Mouse (Mus musculus) frontal cortex, adult (tissue): ENCODE results near the gene Rasgrp2.

Experiments used
- ATAC-seq: cut with Nextera tagmentation; 2 replicates; pipeline ENCODE4 v1.9.2; 2017; ENCODE audit warnings: mild to moderate bottlenecking, moderate library complexity, mixed read lengths; ENCODE audit not compliant: low TSS enrichment

Gene Rasgrp2

DNA sequence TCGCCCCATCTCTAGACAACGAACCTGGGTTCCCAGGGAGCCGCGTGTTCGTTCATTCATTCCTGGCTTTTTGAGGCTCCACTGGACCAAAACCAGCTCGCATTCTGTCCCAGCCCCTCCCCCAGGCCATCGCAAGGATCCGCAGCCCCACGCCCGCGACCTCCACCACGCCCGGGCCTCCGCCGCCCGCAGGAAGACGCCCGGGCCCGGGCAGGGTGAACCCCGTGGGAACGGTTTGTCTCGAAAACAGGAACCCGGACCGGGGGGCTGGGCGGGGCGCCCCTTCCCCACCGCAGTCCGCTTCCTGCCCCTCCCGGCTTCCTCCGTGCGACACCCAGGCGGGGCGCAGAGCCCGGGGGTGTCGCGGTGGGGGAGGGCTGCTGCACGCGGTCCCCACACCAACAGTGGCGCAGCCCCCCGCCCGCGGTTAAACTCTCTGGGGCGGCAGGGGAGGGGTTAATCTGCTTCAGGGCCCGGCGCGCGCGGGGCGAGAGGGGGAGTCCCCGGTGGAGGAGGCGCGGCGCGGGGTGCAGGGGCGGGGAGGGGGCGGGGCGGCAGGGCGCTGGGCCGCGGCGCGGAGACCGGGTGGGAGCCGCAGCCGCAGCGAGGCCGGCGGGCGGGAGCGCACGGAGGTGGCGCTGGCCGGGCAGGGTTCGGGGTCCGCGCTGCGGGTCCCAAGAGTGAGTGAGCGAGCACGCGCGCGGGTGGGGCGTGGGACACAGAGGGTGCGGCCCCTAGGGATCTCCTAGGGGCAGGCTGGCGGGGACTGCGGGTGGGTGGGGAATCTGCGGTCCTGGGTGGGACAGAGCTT is at the start of gene Rasgrp2:
Gene Rasgrp2, plus strand, starts transcription at position 56 of the 811 bp plus-strand sequence.
- no peak for ATAC-seq

DNA sequence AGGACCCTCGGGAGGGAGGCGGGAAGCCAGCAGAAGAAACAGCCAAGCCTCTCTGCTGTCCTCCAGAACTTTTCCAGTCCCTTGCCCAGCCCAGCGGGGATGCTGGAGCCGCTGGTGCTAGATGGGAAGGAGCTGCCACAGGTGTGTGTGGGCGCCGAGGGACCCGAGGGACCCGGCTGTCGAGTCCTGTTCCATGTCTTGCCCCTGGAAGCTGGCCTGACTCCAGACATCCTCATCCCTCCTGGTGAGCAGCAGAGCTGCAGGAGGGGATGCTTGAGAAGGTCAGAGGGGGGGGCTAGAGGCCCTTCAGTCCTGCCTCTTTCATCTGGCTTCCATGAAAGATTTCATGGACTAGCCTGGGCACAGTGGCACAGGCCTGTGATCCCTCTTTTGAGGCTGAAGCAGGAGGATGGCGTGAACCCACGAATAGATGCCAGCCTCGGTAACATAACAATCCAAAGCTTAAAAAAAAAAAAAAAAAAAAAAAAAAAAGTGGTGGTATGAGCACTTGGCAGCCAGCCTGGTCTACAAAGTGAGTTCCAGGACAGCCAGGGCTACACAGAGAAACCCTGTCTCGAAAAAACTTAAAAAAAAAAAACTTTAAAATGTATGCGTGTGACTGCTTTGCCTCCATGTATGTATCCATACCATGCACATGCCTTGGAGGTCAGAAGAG is 47.6 kb upstream of the Rasgrp2 start:
- no peak for ATAC-seq

DNA sequence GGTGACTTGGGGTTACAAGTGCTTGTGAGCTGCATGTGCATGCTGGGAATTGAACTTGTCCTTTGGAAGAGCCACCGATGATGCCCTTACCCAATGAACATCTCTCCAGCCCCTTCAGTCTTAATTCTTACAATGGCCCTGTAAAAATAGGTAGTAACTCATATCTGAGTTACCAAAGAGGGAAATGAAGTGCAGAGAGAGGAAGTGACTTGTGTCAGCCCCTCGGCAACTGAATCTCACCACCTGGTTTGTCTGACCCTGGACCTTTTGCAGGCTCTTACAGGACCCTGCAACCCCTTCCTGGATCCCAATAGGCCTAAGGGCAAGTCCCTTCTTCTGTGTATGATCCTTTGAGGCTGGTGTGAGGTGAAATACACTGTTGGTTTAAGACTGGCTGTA is 47.0 kb upstream of the Rasgrp2 start:
- no peak for ATAC-seq

DNA sequence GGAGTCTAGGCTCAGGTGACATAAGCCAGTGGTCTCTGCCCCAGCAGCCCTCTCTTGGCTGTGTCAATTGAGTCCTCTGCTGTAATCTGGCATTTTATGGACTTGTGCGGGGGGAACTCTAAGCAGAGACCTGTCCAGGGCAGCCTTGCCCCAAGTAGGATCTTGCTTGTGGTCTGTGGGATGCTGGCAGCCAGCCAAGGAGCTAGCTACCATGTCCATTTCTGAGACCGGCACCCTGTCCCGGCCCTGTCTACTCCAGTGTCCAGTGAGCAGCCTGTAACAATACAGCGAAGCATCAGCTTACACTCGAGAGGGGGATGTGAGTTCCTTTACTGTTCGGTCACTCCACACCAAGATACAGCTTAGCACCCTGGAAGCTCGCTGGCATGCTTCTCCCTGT is 45.1 kb upstream of the Rasgrp2 start:
- no peak for ATAC-seq

DNA sequence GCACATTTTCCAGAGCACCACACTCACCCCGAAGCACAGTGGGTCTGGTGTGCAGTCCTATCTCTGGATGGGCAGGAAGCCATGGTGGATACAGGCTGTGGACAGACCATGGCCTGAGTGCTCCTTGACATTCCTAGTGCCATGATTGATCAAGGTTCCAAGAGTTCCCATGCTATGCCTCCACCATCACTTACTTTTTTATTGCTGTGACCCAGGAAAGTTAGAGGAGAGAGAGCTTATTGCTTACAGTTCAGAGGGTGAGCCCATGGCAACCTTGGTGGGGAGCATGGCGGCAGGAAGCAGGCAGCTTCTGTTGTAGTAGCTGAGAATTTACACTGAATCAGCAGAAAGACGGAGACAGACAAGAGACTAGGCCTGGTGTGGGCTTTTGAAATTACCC is 37.8 kb upstream of the Rasgrp2 start:
- no peak for ATAC-seq

DNA sequence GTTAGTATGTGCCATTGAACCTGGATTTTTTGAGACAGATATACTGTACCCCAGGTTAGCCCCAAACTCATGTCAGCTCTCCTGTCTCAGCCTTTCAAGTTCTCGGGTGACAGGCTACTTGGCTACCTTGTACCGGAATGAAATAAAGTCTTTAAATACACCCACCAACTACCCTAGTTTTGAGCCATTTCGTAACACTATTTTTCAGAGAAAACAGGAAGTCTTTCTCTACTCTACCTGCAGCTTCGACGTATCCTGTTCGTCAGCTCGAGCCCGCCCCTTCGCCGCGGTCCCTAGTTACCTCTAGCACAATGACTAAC is 36.1 kb upstream of the Rasgrp2 start:
- ATAC-seq: no peak

DNA sequence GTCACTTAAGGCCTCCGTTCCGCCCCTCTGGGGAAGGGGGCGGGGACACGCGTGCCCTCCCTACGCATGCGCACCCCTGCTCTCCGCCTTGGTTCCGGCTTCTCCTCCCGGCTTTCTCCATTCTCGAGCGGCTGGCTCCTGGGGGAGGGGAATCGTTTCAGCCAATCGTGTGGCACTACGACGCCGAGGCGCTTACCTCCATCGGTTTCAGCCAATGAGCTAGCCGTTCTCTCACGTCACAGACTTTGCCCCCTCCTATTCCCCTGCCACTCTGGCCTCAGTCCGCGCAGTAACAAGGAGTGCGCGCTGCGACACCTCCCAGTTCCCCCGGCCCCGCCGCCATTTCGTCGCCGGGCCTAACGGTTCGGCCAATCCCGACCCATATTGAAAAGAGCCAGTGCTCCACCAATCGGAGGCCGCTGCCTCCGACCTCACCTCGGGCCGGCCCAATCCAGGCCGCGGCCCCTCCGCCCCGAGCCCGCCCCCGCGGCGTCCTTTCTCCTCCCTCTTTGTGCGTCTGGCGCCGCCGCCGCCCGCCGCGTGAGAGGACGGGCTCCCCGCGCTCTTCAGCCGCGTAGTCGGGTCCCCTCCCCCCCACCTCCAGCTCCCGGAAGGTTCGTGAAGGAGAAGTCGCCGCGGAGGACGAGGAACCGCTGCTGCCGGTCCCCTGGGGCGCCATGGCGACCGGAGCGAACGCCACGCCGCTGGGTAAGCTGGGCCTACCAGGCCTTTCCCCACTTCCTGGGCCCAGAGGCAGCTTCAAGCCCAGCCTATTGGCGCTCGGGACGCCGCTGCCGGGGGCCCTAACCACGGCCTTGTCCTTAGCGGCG is 35.5 kb upstream of the Rasgrp2 start, which contains the start of gene Sf1:
Gene Sf1, plus strand, starts transcription at position 280 of the 830 bp plus-strand sequence.
- ATAC-seq: peak; percentile 92

DNA sequence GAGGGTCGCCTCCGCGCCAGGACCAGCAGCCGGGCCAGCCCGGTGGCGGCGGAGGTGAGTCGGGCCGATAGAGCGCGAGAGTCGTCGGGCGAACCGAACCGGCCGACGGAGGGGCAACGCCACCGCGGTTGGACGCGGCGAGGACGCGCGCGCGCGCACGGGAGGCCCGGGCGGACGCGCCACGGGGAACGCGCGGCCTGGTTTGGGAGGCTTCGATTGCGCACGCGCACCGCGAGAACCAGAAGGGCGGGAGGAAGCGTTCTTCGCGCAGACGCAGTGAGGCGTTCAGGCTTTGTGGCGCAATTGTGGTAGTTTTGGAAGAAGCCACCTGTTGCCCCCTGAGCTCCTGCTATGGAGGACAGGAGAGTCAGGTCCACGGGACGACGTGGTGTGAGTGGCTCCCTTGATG is 34.8 kb upstream of the Rasgrp2 start:
- peak; percentile 29 for ATAC-seq

DNA sequence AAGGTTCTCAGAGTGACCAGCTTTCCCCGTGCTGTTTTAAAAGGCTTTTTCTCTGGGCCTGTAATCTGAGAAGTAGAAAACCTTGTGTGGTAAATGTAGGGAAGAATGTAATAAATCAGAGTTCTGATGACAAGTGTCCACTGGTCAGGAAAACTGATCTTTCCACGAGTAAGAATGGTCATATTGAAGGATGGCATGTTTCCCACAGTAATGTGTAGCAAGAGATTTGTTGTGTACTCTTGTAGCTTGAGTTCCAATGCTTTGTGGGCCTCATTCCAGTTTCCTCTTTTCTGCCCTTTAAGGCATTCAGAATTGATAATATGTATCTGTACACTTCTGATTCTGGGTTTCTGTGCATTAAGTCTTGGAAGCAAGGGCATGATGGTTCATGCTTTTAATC is 34.3 kb upstream of the Rasgrp2 start:
- ATAC-seq: no peak

DNA sequence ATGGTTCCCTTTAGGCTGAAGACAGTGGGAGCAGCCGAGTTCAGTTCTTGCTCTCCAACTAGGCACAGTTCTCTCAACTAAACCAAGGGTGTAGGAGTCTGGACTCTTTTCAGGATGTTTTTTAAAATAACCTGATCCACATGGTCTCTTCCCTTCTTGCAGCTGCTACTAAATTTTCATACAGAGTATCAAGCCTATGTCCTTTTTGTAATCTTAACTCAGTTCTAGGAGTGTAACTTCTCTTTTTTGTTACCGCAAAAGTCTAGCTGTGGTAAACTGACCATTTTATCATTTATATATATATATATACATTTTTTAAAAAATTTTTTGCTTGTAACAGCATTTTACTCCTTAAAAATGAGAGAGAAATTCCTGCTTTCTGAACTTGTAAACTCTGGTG is 29.0 kb upstream of the Rasgrp2 start:
- ATAC-seq: peak; percentile 57; the same call in 1 of the 2 replicates

DNA sequence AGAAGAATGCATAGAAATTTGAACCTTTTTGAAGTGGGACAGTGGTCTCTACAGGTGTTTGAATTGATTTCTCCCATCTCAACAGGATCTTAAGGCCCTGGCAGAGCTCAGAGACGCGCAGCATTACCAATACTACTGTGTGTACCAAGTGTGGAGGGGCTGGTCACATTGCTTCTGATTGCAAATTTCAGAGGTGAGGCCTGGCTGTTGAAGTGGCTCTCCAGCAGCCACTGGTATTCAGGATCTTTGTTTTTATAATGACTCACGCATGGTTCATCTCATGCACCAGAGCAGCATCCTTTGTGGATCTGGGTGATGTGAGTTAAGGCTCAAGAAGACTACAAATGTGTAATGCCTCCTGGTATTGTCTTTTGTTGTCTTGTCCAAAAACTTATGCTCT is 26.7 kb upstream of the Rasgrp2 start:
- ATAC-seq: no peak

DNA sequence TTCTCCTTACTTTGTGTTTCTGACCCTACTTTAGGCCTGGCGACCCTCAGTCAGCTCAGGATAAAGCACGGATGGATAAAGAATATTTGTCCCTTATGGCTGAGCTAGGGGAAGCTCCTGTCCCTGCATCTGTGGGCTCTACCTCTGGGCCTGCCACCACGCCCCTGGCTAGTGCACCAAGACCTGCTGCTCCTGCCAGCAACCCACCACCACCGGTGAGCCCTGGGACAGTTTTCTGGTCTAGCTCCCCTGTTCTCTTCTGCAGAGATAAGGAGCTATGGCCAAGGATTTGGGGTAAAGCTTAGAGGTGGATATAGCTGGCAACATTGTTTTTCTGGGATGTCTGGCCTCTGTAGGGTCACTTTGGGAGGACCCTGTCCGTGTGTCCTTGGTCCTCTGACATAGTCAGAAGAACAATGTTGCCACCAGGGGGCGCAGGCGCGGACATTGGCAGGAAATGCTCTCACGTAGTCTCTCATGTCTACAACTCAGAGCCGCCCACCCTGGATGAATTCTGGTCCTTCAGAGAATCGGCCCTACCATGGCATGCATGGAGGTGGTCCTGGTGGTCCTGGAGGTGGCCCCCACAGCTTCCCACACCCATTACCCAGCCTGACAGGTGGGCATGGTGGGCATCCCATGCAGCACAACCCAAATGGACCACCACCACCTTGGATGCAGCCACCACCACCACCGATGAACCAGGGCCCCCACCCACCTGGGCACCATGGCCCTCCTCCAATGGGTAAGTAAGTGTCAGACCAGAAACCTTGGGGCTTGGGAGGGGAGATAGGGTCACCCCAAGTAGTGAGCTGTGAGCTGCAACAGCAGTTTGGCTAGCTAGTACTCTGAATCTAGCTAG is 25.4 kb upstream of the Rasgrp2 start:
- no peak for ATAC-seq

DNA sequence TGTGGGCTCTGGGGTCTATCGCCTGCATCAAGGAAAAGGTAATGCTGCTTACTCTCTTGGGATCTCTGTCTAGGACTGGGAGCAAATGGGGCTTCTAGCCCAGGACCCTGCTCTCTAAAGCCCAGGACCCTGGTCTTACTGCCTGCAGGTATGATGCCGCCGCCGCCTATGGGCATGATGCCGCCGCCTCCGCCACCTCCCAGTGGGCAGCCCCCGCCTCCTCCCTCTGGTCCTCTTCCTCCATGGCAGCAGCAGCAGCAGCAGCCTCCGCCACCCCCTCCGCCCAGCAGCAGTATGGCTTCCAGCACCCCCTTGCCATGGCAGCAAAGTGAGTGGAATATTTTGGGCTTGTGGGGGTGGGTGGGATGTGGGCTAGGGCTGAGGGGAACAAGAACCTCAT is 24.6 kb upstream of the Rasgrp2 start:
- no peak for ATAC-seq

DNA sequence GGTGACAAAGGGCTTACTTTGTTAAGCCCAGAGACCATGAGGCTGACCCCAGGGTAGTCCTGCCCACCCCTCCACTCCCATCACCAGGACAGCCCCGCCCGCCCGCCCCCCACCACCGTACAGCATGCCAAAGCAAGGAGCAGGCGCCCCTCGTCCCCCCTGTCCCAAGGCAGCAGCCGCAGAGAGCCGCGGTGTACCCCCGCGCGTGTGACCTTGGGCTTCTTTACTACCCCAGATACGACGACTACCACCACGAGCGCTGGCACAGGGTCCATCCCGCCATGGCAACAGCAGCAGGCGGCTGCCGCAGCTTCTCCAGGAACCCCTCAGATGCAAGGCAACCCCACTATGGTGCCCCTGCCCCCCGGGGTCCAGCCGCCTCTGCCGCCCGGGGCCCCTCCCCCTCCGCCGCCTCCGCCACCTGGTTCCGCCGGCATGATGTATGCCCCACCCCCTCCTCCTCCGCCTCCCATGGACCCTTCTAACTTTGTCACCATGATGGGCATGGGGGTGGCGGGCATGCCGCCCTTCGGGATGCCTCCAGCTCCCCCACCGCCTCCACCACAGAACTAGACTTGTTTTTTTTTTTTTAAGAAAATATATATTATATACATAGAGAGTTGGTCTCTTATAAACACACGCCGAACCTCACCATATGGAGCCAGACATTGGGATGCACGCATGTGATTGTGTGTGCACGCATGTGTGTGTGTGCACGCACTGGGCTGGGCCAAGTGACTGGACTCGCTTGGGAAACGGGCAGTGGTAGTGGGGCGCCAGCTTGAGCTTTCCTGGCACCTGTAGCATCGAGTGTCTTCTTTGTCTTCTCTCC is 23.5 kb upstream of the Rasgrp2 start:
- ATAC-seq: no peak

DNA sequence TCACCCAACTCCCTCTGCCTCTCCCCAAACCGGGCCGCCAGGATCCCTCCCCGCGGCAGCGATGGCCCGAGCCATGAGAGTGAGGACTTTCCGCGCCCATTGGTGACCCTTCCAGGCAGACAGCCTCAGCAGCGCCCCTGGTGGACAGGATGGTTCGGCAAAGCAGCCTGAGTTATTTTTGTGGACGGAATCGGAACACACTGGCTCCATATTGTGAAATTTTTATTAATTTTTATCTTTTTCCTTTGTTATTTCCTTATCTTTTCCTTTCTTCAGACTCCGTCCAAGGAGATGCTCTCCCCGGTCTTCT is 22.9 kb upstream of the Rasgrp2 start:
- ATAC-seq: no peak

DNA sequence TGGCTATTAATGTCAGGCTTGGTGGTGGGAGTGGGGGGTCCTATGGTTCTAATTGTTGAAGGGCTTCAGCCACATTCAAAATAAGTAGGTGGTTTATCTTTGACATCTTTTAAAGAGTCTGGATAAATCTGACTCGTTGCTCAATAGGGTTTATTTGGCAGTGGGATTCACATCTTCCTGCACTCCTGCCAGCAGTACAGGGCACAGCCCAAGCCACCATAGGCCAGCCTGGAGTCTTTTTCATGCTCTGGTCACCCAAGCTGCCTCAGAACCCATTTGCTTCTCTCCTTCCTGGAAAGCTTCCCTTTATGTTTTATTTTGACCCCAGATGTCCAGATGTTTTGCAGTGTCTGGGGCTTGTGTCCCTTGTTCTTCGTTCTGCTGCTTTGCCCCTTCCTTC is 22.5 kb upstream of the Rasgrp2 start:
- no peak for ATAC-seq

DNA sequence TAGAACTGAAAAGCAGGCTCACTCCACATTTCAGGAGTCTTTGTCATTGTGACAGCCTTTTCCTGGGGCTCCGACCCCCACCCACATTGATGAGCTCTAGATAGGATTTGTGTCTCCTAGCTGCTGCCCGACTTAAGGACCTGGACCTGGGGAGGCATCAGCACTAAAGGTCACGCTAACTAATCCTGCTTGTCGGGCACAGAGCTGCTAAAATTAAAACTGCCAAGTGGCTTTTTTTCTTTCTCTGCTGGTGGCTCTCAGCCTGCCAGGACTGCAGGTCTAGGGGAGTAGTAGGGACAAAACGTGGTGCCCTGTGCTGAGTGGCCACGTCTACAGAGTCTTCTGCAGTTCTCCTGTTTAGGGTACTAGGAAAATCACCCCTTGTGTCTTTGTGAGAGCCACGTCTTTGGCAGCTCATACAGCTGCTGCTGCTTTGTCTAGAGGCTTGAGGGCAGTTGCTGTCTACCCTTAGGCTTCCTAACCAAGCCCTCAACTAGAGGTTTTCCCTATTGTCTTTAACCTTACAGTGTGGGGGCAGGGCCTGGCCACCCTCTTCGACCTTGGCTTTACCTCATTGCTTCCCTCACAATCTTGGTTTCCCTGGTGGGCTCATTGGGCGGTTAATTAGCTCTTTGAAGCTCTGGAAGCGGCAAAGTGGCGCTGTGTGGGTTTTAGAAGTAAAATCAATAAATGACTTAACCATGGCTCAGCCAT is 21.7 kb upstream of the Rasgrp2 start:
- ATAC-seq: no peak

DNA sequence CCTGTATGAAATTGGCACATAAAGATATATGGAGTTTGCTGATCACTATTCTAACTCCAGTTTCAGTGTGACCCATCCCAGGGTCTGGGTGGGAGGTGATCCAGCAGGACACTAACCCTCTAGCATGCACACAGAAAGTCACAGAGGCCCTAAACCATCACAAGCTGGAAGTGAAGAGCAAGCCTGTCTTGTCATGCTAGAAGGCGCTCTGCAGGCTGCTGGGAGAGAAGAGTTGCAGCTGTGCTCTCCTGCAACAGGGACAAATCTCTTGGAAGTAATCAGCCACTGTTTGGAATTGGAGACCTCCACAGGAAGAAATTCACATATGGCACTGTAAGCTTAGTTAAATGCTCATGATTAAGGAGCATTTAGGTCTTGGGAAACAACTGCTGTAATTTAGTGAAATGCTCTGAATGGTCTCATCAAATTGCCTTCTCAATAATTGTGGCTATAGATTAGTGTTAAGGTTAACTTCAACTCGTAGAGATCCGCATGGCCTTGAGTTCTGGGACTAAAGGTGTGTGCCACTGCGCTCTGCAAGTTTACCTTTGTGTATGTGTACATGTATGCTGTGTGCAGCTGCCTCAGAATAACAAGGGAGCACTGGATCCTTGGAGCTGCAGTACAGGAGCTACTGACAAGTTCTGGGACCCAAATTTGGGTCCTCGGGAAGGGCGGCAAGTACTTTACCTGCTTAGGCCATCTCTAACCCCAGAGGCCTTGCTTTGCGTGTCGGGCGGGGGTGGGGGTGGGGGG is 18.6 kb upstream of the Rasgrp2 start:
- no peak for ATAC-seq

DNA sequence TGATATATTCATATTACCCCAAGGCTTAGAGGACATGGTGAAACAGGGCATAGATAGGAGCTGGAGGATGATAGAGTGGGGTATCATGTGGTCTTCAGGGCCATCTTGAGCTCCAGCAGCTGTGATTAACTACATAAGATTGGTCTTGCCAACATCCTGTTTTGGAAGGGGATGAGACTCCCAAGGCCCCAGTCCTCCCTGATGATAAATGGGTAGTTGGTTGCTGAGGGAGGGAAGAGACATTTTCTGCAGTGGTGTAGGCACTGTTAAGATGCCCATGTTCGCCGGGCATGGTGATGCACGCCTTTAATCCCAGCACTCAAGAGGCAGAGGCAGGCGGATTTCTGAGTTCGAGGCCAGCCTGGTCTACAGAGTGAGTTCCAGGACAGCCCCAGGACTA is 17.9 kb upstream of the Rasgrp2 start:
- ATAC-seq: no peak
